Mouse (Mus musculus) adrenal gland, adult 8-10 months (tissue): ENCODE results near the gene Gzmd. TPM values are rescaled to one million over a fixed set of nuclear protein-coding genes. Genes with fewer than 3 reads are reported as not detected.

Experiments used
- DNase-seq: peaks from one replicate; pipeline ENCODE4 v3.0.0; 2022
- microRNA-seq, 2 experiments: library from miRNA; unstranded; fragments of <30 nt; microRNA quantifications; one replicate each; pipeline ENCODE4 v1.2.0; 2022
- total RNA-seq, 4 experiments: library from RNA; stranded (reverse); gene quantifications; 2 replicates each; pipeline ENCODE4 v1.2.4; 2022

Gene Gzmd
- total RNA-seq, 4 experiments from 2014 or later: not detected

- no peak for DNase-seq
Observed at GRCm38 (mm10) chr14:56082016-56082415, 50.4 kb downstream of the Gzmd start.

Small RNAs within 50 kb of the gene (microRNA-seq; reads per million reads assigned to microRNA genes)
- 0 reads per million in 2 experiments for gene Mir6949

Other genes starting within 250 kb of the Gzmd start
- gene Cbln3, start 248.2 kb downstream of the Gzmd start, total RNA-seq: under 1 TPM in 3 of 4 experiments, not detected in 1; 0.05 to 0.22 (median 0.06) TPM
- 10 to 100 TPM; 19.1 to 27.2 (median 25.1) TPM for gene Khnyn, start 247.7 kb downstream of the Gzmd start, total RNA-seq
- gene Sdr39u1, start 232.3 kb downstream of the Gzmd start, total RNA-seq: 10 to 100 TPM; 65.6 to 78.4 (median 73.2) TPM
- 1 to 10 TPM in 3 of 4 experiments, under 1 TPM in 1; 0.99 to 3.0 (median 1.8) TPM for gene Cma1, start 187.9 kb downstream of the Gzmd start, total RNA-seq
- gene Cma2, start 181.6 kb downstream of the Gzmd start, total RNA-seq: under 1 TPM in 1 of 4 experiments, not detected in 3; 0.48 TPM
- gene Mcpt1, start 114.6 kb downstream of the Gzmd start, total RNA-seq: not detected
- gene Mcpt9, start 102.1 kb downstream of the Gzmd start, total RNA-seq: not detected
- not detected for gene Mcpt2, start 90.6 kb downstream of the Gzmd start, total RNA-seq
- gene Mcpt4, start 70.3 kb downstream of the Gzmd start, total RNA-seq: 1 to 10 TPM in 3 of 4 experiments, under 1 TPM in 1; 0.74 to 3.0 (median 1.8) TPM
- not detected for gene Mcpt8, start 47.3 kb downstream of the Gzmd start, total RNA-seq
- not detected for gene Ctsg, start 30.0 kb downstream of the Gzmd start, total RNA-seq
- not detected for gene Gzme, start 12.0 kb downstream of the Gzmd start, total RNA-seq
- gene Gzmg, start 27.0 kb upstream of the Gzmd start, total RNA-seq: not detected
- not detected for gene Gzmn, start 42.0 kb upstream of the Gzmd start, total RNA-seq
- not detected for gene Gzmf, start 78.8 kb upstream of the Gzmd start, total RNA-seq
- not detected for gene Gzmc, start 102.0 kb upstream of the Gzmd start, total RNA-seq
- under 1 TPM; 0.19 to 0.40 (median 0.37) TPM for gene Gzmb, start 129.7 kb upstream of the Gzmd start, total RNA-seq
- 1 to 10 TPM in 1 of 4 experiments, under 1 TPM in 1, not detected in 2; 0.10 to 1.0 TPM for gene Atp12a, start 232.5 kb upstream of the Gzmd start, total RNA-seq